Mouse (Mus musculus) limb, embryonic 12.5 days (tissue): ENCODE measurements at regions not wholly inside any gene's neighbourhood (a gene's known extent, or its start where the extent isn't known, plus 50 kb on each side); places are given as distances from the start of the nearest gene placed in this dataset.

Source experiments
- ATAC-seq: fragments of 200-750 bp; cut with Nextera tagmentation; 2 replicates; pipeline ENCODE4 v1.8.0; 2017; ENCODE audit warnings: low read depth, moderate TSS enrichment; ENCODE audit not compliant: insufficient number of reproducible peaks, insufficient read depth, low FRiP score, low TSS enrichment
- H3K27ac ChIP-seq: fragments of 300-500 bp; sonication (generic); 2 replicates; pipeline ENCODE4 v1.5.1; 2016; ENCODE audit warnings: mild to moderate bottlenecking, moderate library complexity
- H3K27me3 ChIP-seq: fragments of 300-500 bp; sonication (generic); 2 replicates; pipeline ENCODE4 v1.6.1; 2016; ENCODE audit warnings: mild to moderate bottlenecking, moderate library complexity
- H3K36me3 ChIP-seq: fragments of 300-500 bp; sonication (generic); 2 replicates; pipeline ENCODE4 v1.6.1; 2016; ENCODE audit warnings: mild to moderate bottlenecking, moderate library complexity
- H3K4me1 ChIP-seq: fragments of 300-500 bp; sonication (generic); replicated peaks from 2 replicates; pipeline ENCODE4 v1.6.1; 2016
- H3K4me2 ChIP-seq: fragments of 300-500 bp; sonication (generic); 2 replicates; pipeline ENCODE4 v1.6.1; 2016; ENCODE audit warnings: mild to moderate bottlenecking, moderate library complexity
- H3K4me3 ChIP-seq: fragments of 300-500 bp; sonication (generic); replicated peaks from 2 replicates; pipeline ENCODE4 v1.5.1; 2016; ENCODE audit warnings: mild to moderate bottlenecking
- H3K9ac ChIP-seq: fragments of 300-500 bp; sonication (generic); replicated peaks from 2 replicates; pipeline ENCODE4 v1.6.1; 2016; ENCODE audit warnings: mild to moderate bottlenecking, moderate library complexity
- H3K9me3 ChIP-seq: fragments of 300-500 bp; sonication (generic); 2 replicates; pipeline ENCODE4 v1.6.1; 2016; ENCODE audit warnings: mild to moderate bottlenecking, moderate library complexity
- WGBS: fragments of 180-500 bp; shearing (Covaris S2); methylation state at CpG from one replicate; pipeline ENCODE4 v1.1.7; 2016; 5-methylcytosine and 5-hydroxymethylcytosine counted together

DNA sequence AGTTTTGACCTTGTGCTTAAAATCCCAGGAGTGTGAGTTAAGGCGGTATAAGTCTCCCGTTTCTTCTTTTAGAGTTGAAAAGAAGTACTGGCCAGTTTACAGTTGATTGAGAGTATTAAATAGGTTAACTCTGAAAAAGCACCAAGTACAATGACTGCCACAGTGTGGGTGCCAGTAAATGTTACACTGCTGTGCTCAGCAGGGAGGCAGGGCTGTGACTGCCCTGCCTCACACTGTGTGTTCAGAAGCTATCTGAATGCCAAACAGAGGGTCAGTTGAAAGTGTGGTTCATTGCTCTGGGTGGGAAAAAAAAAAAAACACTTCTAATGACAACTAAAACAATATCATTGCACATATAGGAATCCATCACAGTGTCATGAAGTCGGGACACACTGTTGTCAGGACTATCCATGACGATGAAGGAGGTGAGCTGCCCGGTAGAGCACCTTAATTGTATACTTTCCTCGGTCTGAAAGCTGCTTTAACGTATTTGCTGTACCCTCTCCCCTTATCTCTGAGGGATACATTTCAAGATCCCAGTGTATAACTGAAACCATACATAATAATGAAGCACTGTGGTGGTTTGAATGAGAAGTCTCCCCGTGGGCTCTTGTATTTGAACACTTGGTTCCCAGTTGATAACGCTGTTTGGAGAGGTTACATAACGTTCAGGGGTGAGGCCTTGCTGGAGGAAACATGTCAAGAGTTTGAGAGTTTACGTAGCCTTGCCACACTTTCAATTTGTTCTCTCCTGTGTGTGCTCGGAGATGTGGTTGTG, 146.9 kb downstream of the Tm2d1 start:
- 72% methylated on average over 12 of the region's 12 CpGs for WGBS
- Histone ChIP-seq H3K4me3 (no peak overlapping the region), H3K27ac (peak overlapping the region; percentile 50; the same call in 1 of the 2 replicates), H3K4me1 (peaks cover 23% of the 10 kb centered on the region), H3K9me3 (no peaks in the 10 kb centered on the region), H3K4me2 (no peak overlapping the region), H3K9ac (no peak overlapping the region), H3K27me3 (no peaks in the 10 kb centered on the region), H3K36me3 (no peaks in the 10 kb centered on the region)
- no peak for ATAC-seq

DNA sequence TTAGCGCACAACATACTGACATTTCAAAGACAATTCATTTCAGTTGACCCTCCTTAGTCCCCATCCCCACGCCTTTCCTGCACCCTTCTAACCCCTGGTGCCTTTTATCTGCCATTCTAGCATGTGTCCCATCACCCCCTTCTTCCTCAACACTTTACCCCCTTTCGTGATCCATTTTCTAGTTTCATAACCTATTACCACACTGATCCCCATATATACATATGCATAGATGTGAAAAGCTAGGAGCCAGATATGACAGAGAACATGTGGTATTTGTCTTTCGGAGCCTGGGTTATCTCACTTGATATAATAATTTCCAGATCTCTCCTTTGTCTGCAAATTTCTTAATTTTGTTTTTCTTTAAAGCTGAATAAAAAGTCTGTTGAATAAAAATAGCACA, 154.9 kb downstream of the Tm2d1 start:
- Histone ChIP-seq H3K4me2 (no peak overlapping the region), H3K9ac (no peak overlapping the region), H3K27ac (no peak overlapping the region), H3K9me3 (no peaks in the 10 kb centered on the region), H3K36me3 (no peaks in the 10 kb centered on the region), H3K4me1 (peaks cover 20% of the 10 kb centered on the region), H3K4me3 (no peak overlapping the region), H3K27me3 (no peaks in the 10 kb centered on the region)
- ATAC-seq, result no peak
- WGBS, result 91% methylated on average over 4 of the region's 4 CpGs

DNA sequence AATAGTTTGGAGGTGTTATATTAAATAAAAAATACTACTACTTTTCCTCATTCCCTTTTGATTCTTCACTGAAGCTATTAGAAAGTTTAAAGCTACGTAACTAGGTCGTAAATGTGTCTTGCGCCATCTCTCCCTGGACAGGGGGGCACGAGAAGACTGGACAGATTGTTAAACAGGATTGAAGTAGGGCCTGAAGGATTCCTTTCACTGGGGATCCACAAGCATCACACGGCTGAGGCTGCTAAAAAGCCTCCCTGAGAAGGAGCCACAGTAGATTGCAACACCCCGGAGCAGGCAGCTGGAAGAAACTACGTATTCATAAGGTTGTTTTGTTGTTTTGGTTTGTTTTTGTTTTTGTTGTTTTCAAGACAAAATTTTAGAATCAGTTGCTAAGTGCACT, 158.7 kb downstream of the Tm2d1 start:
- no peak overlapping the region for H3K4me2 ChIP-seq
- no peaks in the 10 kb centered on the region for H3K27me3 ChIP-seq
- 20% methylated on average over 7 of the region's 7 CpGs for WGBS

DNA sequence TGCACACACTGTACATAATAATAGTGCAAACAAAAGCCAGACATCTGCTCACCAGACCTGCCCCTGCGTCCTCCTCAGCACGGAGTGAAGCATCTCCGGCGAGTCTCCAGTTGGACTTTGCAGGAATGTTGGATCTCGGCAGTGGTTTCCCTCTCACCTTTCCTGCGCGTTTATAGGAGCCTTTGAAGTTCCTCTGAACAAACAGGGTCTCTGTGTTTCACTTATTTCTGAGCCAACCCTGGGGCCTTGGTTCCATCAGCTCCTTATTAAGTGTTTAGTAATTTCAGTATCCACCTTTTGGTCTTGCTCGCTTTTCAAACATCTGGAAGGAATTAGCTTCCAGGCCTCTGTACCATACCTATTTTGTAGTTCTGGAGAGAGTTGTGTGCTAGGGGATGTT, 159.7 kb downstream of the Tm2d1 start:
- Histone ChIP-seq H3K4me1 (peaks cover 26% of the 10 kb centered on the region), H3K9ac (no peak overlapping the region), H3K4me2 (peak overlapping the region; percentile 36), H3K36me3 (no peaks in the 10 kb centered on the region), H3K9me3 (peaks cover 4% of the 10 kb centered on the region; the same call in 1 of the 2 replicates), H3K4me3 (no peak overlapping the region), H3K27ac (peak overlapping the region; percentile 86), H3K27me3 (no peaks in the 10 kb centered on the region)
- WGBS, result 1% methylated on average over 8 of the region's 8 CpGs
- peak; percentile 95 for ATAC-seq

More for the DNA sequence above, 158.7 kb downstream of the Tm2d1 start:
- Histone ChIP-seq H3K9me3 (peaks cover 4% of the 10 kb centered on the region; the same call in 1 of the 2 replicates), H3K27ac (peak overlapping the region; percentile 81), H3K9ac (no peak overlapping the region), H3K36me3 (no peaks in the 10 kb centered on the region), H3K4me1 (peaks cover 26% of the 10 kb centered on the region), H3K4me3 (no peak overlapping the region)
- ATAC-seq, result no peak

DNA sequence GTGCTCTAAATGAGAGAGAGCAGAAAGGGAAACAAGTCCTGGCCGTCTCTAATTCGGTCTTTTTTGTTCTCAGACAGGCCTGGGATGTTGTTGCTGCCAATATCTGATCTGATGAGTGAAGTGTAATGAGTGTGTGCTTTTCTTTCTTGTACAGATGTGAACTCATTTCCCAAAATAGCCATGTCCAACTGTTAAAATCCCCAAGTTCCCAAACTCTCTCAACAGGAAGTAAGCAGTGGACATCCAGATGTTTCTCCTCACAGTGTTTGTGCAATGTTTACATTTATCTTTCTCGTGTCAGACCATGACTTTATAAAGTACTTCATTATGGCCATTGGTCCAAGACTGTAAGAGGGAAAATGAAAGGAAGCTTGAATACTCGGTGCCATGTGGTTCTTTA, 161.5 kb downstream of the Tm2d1 start:
- no peak overlapping the region for H3K4me2 ChIP-seq
- H3K27ac ChIP-seq, result 0 out of 2 replicates have a peak overlapping the region, but pooled peaks have one; percentile 86
- H3K36me3 ChIP-seq, result no peaks in the 10 kb centered on the region
- no peak for ATAC-seq
- WGBS, result 81% methylated on average over 4 of the region's 4 CpGs
- H3K4me1 ChIP-seq, result peaks cover 26% of the 10 kb centered on the region
- peaks cover 4% of the 10 kb centered on the region; the same call in 1 of the 2 replicates for H3K9me3 ChIP-seq
- no peak overlapping the region for H3K4me3 ChIP-seq
- H3K27me3 ChIP-seq, result no peaks in the 10 kb centered on the region
- no peak overlapping the region for H3K9ac ChIP-seq

DNA sequence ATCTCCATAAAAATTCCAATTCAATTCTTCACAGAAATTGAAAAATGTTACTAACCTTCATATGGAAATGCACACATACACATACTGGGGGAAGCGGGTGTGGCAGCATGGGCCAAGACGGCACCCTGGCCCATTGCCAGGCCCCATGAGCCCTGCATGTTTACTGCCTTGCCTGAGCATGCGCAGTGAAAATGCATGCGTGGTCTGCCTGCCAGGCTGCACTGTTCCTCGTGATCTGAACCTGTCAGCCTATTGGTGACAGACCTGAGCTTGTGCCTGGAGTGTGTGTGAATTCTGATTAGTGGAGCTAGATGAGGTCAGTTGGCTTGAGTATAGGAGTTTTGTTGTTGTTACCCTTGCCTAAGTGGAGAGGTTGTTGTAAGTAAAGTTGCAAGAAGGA, 167.9 kb downstream of the Tm2d1 start:
- 86% methylated on average over 5 of the region's 5 CpGs for WGBS
- no peak overlapping the region for H3K27ac ChIP-seq

DNA sequence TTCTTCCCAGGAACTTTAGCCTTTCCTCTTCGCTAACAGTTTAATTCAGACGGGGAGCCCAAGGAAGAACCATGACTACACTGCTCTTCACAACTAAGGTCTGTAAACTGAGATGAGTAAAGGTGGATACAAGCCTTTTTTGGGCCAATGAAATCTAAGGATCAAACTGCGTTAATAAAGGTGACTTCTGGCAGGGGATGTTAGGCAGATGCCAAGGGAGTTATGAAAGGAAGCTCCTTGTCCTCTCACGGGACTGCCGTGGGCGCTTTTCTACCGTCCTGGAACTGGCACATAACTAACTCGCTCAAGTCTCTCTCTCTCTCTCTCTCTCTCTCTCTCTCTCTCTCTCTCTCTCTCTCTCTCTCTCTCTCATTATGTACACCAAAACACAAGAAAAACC, 175.7 kb downstream of the Tm2d1 start:
- 91% methylated on average over 8 of the region's 8 CpGs for WGBS
- no peaks in the 10 kb centered on the region for H3K36me3 ChIP-seq
- H3K27ac ChIP-seq, result no peak overlapping the region
- no peak overlapping the region for H3K4me2 ChIP-seq
- no peak for ATAC-seq
- H3K9ac ChIP-seq, result no peak overlapping the region
- H3K4me1 ChIP-seq, result no peaks in the 10 kb centered on the region
- H3K27me3 ChIP-seq, result no peaks in the 10 kb centered on the region
- H3K9me3 ChIP-seq, result no peaks in the 10 kb centered on the region
- H3K4me3 ChIP-seq, result no peak overlapping the region

More for the DNA sequence above, 167.9 kb downstream of the Tm2d1 start:
- H3K27me3 ChIP-seq, result no peaks in the 10 kb centered on the region
- H3K4me1 ChIP-seq, result no peaks in the 10 kb centered on the region
- H3K9ac ChIP-seq, result no peak overlapping the region
- no peak for ATAC-seq
- peaks cover 4% of the 10 kb centered on the region; the same call in 1 of the 2 replicates for H3K9me3 ChIP-seq
- H3K4me3 ChIP-seq, result no peak overlapping the region
- H3K36me3 ChIP-seq, result no peaks in the 10 kb centered on the region
- H3K4me2 ChIP-seq, result no peak overlapping the region

DNA sequence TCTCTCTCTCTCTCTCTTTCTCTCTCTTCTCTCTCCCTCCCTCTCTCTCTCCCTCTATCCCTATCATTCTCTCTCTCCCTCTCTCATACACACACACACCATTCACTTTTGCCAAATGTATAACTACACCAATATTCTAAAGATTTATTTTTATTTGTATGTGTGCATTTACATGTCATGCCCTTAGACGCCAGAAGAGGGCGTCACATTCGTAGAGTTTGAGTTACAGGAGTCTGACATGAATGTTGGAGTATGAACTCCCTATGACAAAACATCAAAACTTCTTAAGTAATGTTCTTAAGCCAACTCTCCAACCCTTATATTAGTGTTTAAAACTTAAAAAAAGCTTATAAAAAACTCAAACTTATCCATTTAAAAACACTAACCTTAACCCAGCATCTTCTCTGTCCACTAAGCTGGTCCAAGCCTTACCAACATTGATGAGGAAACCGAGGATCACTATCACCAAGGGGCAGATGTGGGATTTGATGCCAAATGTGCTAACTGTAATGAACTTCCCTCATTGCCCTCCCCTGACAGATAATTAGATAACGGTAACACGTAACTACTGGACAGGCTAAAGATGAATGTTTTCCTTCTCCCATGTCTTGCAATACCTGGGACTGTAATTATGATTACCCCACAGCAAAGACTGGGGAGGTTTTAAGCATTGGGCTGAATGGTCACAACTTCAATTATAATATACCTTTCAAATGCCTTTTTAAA, 176.7 kb downstream of the Tm2d1 start:
- ATAC-seq, result no peak
- no peaks in the 10 kb centered on the region for H3K4me1 ChIP-seq
- 64% methylated on average over 6 of the region's 6 CpGs for WGBS
- H3K27ac ChIP-seq, result no peak overlapping the region
- H3K4me3 ChIP-seq, result no peak overlapping the region
- H3K9me3 ChIP-seq, result no peaks in the 10 kb centered on the region
- H3K4me2 ChIP-seq, result no peak overlapping the region
- H3K27me3 ChIP-seq, result no peaks in the 10 kb centered on the region
- no peak overlapping the region for H3K9ac ChIP-seq
- no peaks in the 10 kb centered on the region for H3K36me3 ChIP-seq

DNA sequence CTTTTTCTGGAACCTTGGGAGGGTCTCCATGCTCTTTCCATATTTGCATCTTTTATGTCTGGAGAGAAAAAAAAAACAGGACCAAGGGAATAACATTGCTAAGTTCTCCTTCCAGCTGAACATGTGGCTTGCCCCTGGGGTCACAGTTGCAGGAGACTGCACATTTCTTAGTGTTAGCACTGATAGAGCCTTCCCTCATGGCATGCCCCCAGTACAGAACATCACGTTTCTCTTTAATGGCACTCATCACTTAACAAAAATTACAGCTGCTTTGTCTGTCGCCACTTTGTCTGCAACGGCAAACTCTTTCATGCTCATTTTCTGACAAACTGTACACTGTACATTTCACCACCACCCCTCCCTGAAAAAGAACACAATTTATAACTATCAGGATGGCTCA, 180.0 kb downstream of the Tm2d1 start:
- Histone ChIP-seq H3K36me3 (no peaks in the 10 kb centered on the region), H3K4me2 (no peak overlapping the region), H3K9ac (no peak overlapping the region), H3K27me3 (no peaks in the 10 kb centered on the region), H3K4me3 (no peak overlapping the region), H3K4me1 (no peaks in the 10 kb centered on the region), H3K27ac (no peak overlapping the region), H3K9me3 (no peaks in the 10 kb centered on the region)
- no peak for ATAC-seq
- 82% methylated on average over 3 of the region's 3 CpGs for WGBS

DNA sequence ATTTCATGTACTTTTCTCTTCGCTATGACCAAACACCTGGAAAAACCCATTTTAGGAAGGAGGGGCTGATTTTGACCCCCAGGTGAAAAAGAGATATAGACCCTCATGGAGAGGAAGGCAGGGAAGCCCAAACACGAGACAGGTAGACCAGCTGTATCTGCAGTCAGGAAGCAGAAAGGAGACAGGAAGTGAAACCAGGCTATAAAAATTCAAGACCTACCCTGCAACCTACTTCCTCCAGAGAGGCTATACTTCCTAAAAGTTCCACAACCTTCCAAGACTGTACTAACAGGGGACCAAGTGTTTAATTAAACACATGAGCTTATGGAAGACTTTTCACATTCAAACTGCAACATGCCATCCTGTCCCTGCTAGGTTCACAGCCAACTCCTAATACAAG, 180.9 kb downstream of the Tm2d1 start:
- H3K27me3 ChIP-seq, result no peaks in the 10 kb centered on the region
- no peak overlapping the region for H3K9ac ChIP-seq
- no peak overlapping the region for H3K4me2 ChIP-seq
- no peaks in the 10 kb centered on the region for H3K9me3 ChIP-seq
- WGBS, result 75% methylated on average over 2 of the region's 2 CpGs
- no peaks in the 10 kb centered on the region for H3K36me3 ChIP-seq
- H3K4me1 ChIP-seq, result no peaks in the 10 kb centered on the region
- no peak for ATAC-seq
- no peak overlapping the region for H3K27ac ChIP-seq
- no peak overlapping the region for H3K4me3 ChIP-seq

DNA sequence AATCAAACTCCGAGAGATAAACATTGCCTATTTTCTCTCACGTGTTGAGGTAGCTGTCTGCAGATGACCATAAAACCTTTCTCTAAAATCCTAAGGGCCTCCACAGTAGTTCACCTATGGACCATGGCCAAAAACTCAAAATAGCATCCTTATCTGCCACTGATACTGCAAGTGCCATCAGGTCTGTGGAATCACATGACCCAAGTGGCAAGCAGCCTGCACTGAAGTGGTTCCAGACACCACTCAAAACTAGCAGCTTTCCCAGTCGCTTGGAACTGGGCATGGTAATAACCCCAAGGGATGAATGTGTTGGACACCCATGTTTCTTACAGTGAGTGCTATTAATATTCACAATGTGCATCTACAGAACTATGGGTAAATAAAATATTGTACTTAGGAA, 182.0 kb downstream of the Tm2d1 start:
- Histone ChIP-seq H3K4me3 (no peak overlapping the region), H3K27me3 (no peaks in the 10 kb centered on the region), H3K9ac (no peak overlapping the region), H3K4me2 (no peak overlapping the region), H3K4me1 (no peaks in the 10 kb centered on the region), H3K36me3 (no peaks in the 10 kb centered on the region), H3K9me3 (no peaks in the 10 kb centered on the region), H3K27ac (no peak overlapping the region)
- ATAC-seq, result no peak
- 85% methylated on average over 3 of the region's 3 CpGs for WGBS
